Mouse (Mus musculus) MEL (cell line): ENCODE data around the gene Gm17509. TPM values are rescaled to one million over a fixed set of nuclear protein-coding genes. Genes with fewer than 3 reads are reported as not detected.

ENCODE experiments used
- DNase-seq: peaks from one replicate; pipeline ENCODE4 v3.0.0; 2011; ENCODE audit warnings: low read depth, low spot score
- H3K27ac ChIP-seq: 2 replicates; pipeline ENCODE4 v1.5.1; 2012; ENCODE audit warnings: low read depth, mild to moderate bottlenecking, control low read depth, low read length, moderate library complexity; ENCODE audit not compliant: control insufficient read depth
- H3K27me3 ChIP-seq, 2 experiments: fragments of 150-350 bp in 1 of 2; sonication (generic) in 1 of 2; 2 replicates each; pipeline ENCODE4 v1.6.1; 2012; ENCODE audit warnings: low read length in 2 of 2, mild to moderate bottlenecking in 2 of 2, improper control_type of control experiment in 1 of 2, moderate library complexity in 1 of 2; ENCODE audit not compliant: insufficient read depth in 2 of 2, control insufficient read depth in 1 of 2
- H3K36me3 ChIP-seq, 2 experiments: 2 replicates each; pipeline ENCODE4 v1.6.1; 2012 to 2014; ENCODE audit warnings: low read length in 2 of 2, improper control_type of control experiment in 1 of 2, inconsistent platforms in 1 of 2, mild to moderate bottlenecking in 1 of 2; ENCODE audit not compliant: insufficient read depth in 2 of 2, control insufficient read depth in 1 of 2
- H3K4me1 ChIP-seq, 2 experiments: fragments of 150-350 bp in 1 of 2; sonication (generic) in 1 of 2; 2 replicates each; pipeline ENCODE4 v1.6.1; 2012; ENCODE audit warnings: low read length in 2 of 2, improper control_type of control experiment in 1 of 2, mild to moderate bottlenecking in 1 of 2; ENCODE audit not compliant: insufficient read depth in 2 of 2, control insufficient read depth in 1 of 2
- H3K4me3 ChIP-seq, 2 experiments: fragments of 150-350 bp in 1 of 2; sonication (generic) in 1 of 2; 2 replicates each; pipeline ENCODE4 v1.5.1; 2012; ENCODE audit warnings: low read depth in 2 of 2, low read length in 2 of 2, mild to moderate bottlenecking in 2 of 2, moderate library complexity in 2 of 2, control low read depth in 1 of 2, improper control_type of control experiment in 1 of 2; ENCODE audit not compliant: control insufficient read depth in 1 of 2, insufficient read depth in 1 of 2
- H3K79me2 ChIP-seq: 2 replicates; pipeline ENCODE4 v1.6.1; 2012; ENCODE audit warnings: mild to moderate bottlenecking, low read length, moderate library complexity; ENCODE audit not compliant: control insufficient read depth, poor library complexity, insufficient read depth
- H3K9ac ChIP-seq: 2 replicates; pipeline ENCODE4 v1.6.1; 2012; ENCODE audit warnings: low read depth, mild to moderate bottlenecking, control low read depth, low read length, moderate library complexity; ENCODE audit not compliant: control insufficient read depth, poor library complexity, severe bottlenecking
- H3K9me3 ChIP-seq: fragments of 150-350 bp; sonication (generic); replicated peaks from 2 replicates; pipeline ENCODE4 v1.6.1; 2012; ENCODE audit warnings: mild to moderate bottlenecking, low read length, improper control_type of control experiment, moderate library complexity; ENCODE audit not compliant: insufficient read depth
- CHD1 ChIP-seq: IDR thresholded peaks from 2 replicates; pipeline ENCODE4 v1.6.1; 2012; ENCODE audit warnings: low read depth, mild to moderate bottlenecking, inconsistent platforms, low read length, improper control_type of control experiment
- CTCF ChIP-seq, 3 experiments: IDR thresholded peaks in 2 of 3; conservative IDR thresholded peaks in 1 of 3; 2 replicates each; pipeline ENCODE4 v1.5.1; 2011 to 2012; ENCODE audit warnings: low read length in 3 of 3, low read depth in 2 of 3, mild to moderate bottlenecking in 2 of 3, improper control_type of control experiment in 1 of 3, inconsistent platforms in 1 of 3, mixed read lengths in 1 of 3, moderate library complexity in 1 of 3; ENCODE audit not compliant: control insufficient read depth in 1 of 3, insufficient read depth in 1 of 3, poor library complexity in 1 of 3, severe bottlenecking in 1 of 3
- ELF1 ChIP-seq: IDR thresholded peaks from 2 replicates; pipeline ENCODE4 v1.6.1; 2014; ENCODE audit warnings: low read depth, mild to moderate bottlenecking, inconsistent platforms, low read length, improper control_type of control experiment, moderate library complexity
- EP300 ChIP-seq, 2 experiments: IDR thresholded peaks; 2 replicates each; pipeline ENCODE4 v1.6.1; 2011; ENCODE audit warnings: improper control_type of control experiment in 2 of 2, low read length in 2 of 2, low read depth in 1 of 2, mild to moderate bottlenecking in 1 of 2
- GABPA ChIP-seq: IDR thresholded peaks from 2 replicates; pipeline ENCODE4 v1.6.1; 2012; ENCODE audit warnings: low read depth, mild to moderate bottlenecking, inconsistent platforms, low read length, improper control_type of control experiment, moderate library complexity
- GATA1 ChIP-seq: IDR thresholded peaks from 2 replicates; pipeline ENCODE4 v1.6.1; 2011; ENCODE audit warnings: low read depth, low read length, improper control_type of control experiment
- JUND ChIP-seq: IDR thresholded peaks from 2 replicates; pipeline ENCODE4 v1.6.1; 2011; ENCODE audit warnings: low read depth, mild to moderate bottlenecking, improper control_type of control experiment, low read length
- KAT2A ChIP-seq: conservative IDR thresholded peaks from 2 replicates; pipeline ENCODE4 v1.6.1; 2012; ENCODE audit warnings: low read depth, low read length, improper control_type of control experiment, inconsistent platforms
- MAFK ChIP-seq: IDR thresholded peaks from 2 replicates; pipeline ENCODE4 v1.6.1; 2011; ENCODE audit warnings: low read depth, mild to moderate bottlenecking, low read length, improper control_type of control experiment, borderline replicate concordance
- MAX ChIP-seq: IDR thresholded peaks from 2 replicates; pipeline ENCODE4 v1.6.1; 2011; ENCODE audit warnings: low read length, improper control_type of control experiment
- MAZ ChIP-seq: IDR thresholded peaks from 2 replicates; pipeline ENCODE4 v1.6.1; 2012; ENCODE audit warnings: low read depth, mild to moderate bottlenecking, inconsistent platforms, low read length, improper control_type of control experiment
- MEF2A ChIP-seq: IDR thresholded peaks from 2 replicates; pipeline ENCODE4 v1.6.1; 2014; ENCODE audit warnings: low read depth, mild to moderate bottlenecking, inconsistent platforms, low read length, improper control_type of control experiment; ENCODE audit not compliant: poor library complexity, insufficient replicate concordance, severe bottlenecking; ENCODE audit errors: extremely low read depth
- MYC ChIP-seq: IDR thresholded peaks from 2 replicates; pipeline ENCODE4 v1.6.1; 2011; ENCODE audit warnings: low read depth, mild to moderate bottlenecking, low read length, improper control_type of control experiment, moderate library complexity
- NRF1 ChIP-seq: IDR thresholded peaks from 2 replicates; pipeline ENCODE4 v1.6.1; 2014; ENCODE audit warnings: low read depth, mild to moderate bottlenecking, inconsistent platforms, low read length, improper control_type of control experiment, moderate library complexity; ENCODE audit not compliant: poor library complexity, insufficient read depth, severe bottlenecking
- POLR2A ChIP-seq, 2 experiments: IDR thresholded peaks; 2 replicates each; pipeline ENCODE4 v1.6.1; 2011 to 2012; ENCODE audit warnings: low read length in 2 of 2, mild to moderate bottlenecking in 2 of 2, control low read depth in 1 of 2, improper control_type of control experiment in 1 of 2, low read depth in 1 of 2, moderate library complexity in 1 of 2; ENCODE audit not compliant: control insufficient read depth in 1 of 2, insufficient read depth in 1 of 2, poor library complexity in 1 of 2
- POLR2AphosphoS5 ChIP-seq: IDR thresholded peaks from 2 replicates; pipeline ENCODE4 v1.6.1; 2012; ENCODE audit warnings: low read depth, borderline replicate concordance, mild to moderate bottlenecking, inconsistent platforms, low read length, moderate library complexity, mixed read lengths
- RAD21 ChIP-seq: IDR thresholded peaks from 2 replicates; pipeline ENCODE4 v1.6.1; 2011; ENCODE audit warnings: mild to moderate bottlenecking, low read depth, low read length, improper control_type of control experiment
- RCOR1 ChIP-seq: IDR thresholded peaks from 2 replicates; pipeline ENCODE4 v1.6.1; 2012; ENCODE audit warnings: low read depth, mild to moderate bottlenecking, inconsistent platforms, low read length, improper control_type of control experiment
- SIN3A ChIP-seq: IDR thresholded peaks from 2 replicates; pipeline ENCODE4 v1.6.1; 2012; ENCODE audit warnings: low read length, improper control_type of control experiment, inconsistent platforms
- SMC3 ChIP-seq: IDR thresholded peaks from 2 replicates; pipeline ENCODE4 v1.6.1; 2011; ENCODE audit warnings: low read depth, low read length, improper control_type of control experiment
- TCF12 ChIP-seq: IDR thresholded peaks from 2 replicates; pipeline ENCODE4 v1.6.1; 2014; ENCODE audit warnings: low read depth, mild to moderate bottlenecking, inconsistent platforms, low read length, improper control_type of control experiment, moderate library complexity
- UBTF ChIP-seq: IDR thresholded peaks from 2 replicates; pipeline ENCODE4 v1.6.1; 2012; ENCODE audit warnings: low read depth, mild to moderate bottlenecking, inconsistent platforms, low read length, improper control_type of control experiment, moderate library complexity, borderline replicate concordance; ENCODE audit not compliant: insufficient read depth
- USF2 ChIP-seq, 2 experiments: IDR thresholded peaks; 2 replicates each; pipeline ENCODE4 v1.6.1; 2011 to 2012; ENCODE audit warnings: improper control_type of control experiment in 2 of 2, low read length in 2 of 2, borderline replicate concordance in 1 of 2, inconsistent platforms in 1 of 2, low read depth in 1 of 2, mild to moderate bottlenecking in 1 of 2; ENCODE audit not compliant: insufficient read depth in 1 of 2
- ZC3H11A ChIP-seq: IDR thresholded peaks from 2 replicates; pipeline ENCODE4 v1.6.1; 2012; ENCODE audit warnings: low read depth, mild to moderate bottlenecking, inconsistent platforms, low read length, improper control_type of control experiment
- ZMIZ1 ChIP-seq: IDR thresholded peaks from 2 replicates; pipeline ENCODE4 v1.6.1; 2012; ENCODE audit warnings: low read depth, mild to moderate bottlenecking, inconsistent platforms, low read length, improper control_type of control experiment, moderate library complexity
- ZNF384 ChIP-seq: IDR thresholded peaks from 2 replicates; pipeline ENCODE4 v1.6.1; 2012; ENCODE audit warnings: low read depth, mild to moderate bottlenecking, inconsistent platforms, low read length, improper control_type of control experiment
- polyA plus RNA-seq, 2 experiments: library from polyadenylated mRNA; stranded (reverse) in 1 of 2; unstranded in 1 of 2; fragments of >175 nt in 1 of 2; fragments of >200 nt in 1 of 2; gene quantifications; 2 replicates each; pipeline versions ENCODE4 v1.2.1 to v1.2.4; 2012; ENCODE audit warnings: low replicate concordance in 2 of 2, low read depth in 1 of 2; ENCODE audit not compliant: insufficient read length in 2 of 2, insufficient read depth in 1 of 2, missing spikeins in 1 of 2
- total RNA-seq: library from RNA; depleted of rRNA; stranded (reverse); fragments of 300-350 nt; gene quantifications from 2 replicates; pipeline ENCODE4 v1.2.3, GENCODE M21; 2012

The Gm17509 gene
- total and polyA plus RNA-seq, 3 experiments = not detected

- H3K4me1 ChIP-seq = no peaks in the 10 kb centered on the region
- no peaks in the 10 kb centered on the region for H3K9me3 ChIP-seq
- DNase-seq = no peak
- no peaks in the 10 kb centered on the region for H3K79me2 ChIP-seq
- H3K27me3 ChIP-seq = no peaks in the 10 kb centered on the region
- no peak for TF ChIP-seq MAZ
- no peak for TF ChIP-seq NRF1
- no peak for TF ChIP-seq CTCF (IDR thresholded peaks at IDR 0.05 in 2 of 3, conservative IDR thresholded peaks at IDR 0.05 in 1 of 3; ENCODE audit: control insufficient read depth in 1 of 3, insufficient read depth in 1 of 3, low read depth in 2 of 3, low read length in 3 of 3, poor library complexity in 1 of 3, severe bottlenecking in 1 of 3)
- no peak for TF ChIP-seq MYC
- no peak for TF ChIP-seq TCF12
- no peak for TF ChIP-seq USF2 (IDR thresholded peaks at IDR 0.05; ENCODE audit: borderline replicate concordance in 1 of 2, insufficient read depth in 1 of 2, low read depth in 1 of 2, low read length in 2 of 2)
- no peak for TF ChIP-seq MEF2A
- no peak for TF ChIP-seq ZC3H11A
- TF ChIP-seq KAT2A = no peak
- TF ChIP-seq SIN3A = no peak
- TF ChIP-seq ZMIZ1 = no peak
- TF ChIP-seq RCOR1 = no peak
- TF ChIP-seq RAD21 = no peak
- no peak for TF ChIP-seq JUND
- TF ChIP-seq MAX = no peak
- no peak for TF ChIP-seq POLR2A (IDR thresholded peaks at IDR 0.05; ENCODE audit: control insufficient read depth in 1 of 2, insufficient read depth in 1 of 2, low read depth in 1 of 2, low read length in 2 of 2, poor library complexity in 1 of 2)
- TF ChIP-seq CHD1 = no peak
- no peak overlapping the region for H3K4me3 ChIP-seq
- no peak overlapping the region for H3K27ac ChIP-seq
- H3K9ac ChIP-seq = no peak overlapping the region
- no peaks in the 10 kb centered on the region for H3K36me3 ChIP-seq
Observed at GRCm38 (mm10) chr13:117235530-117236212, 14.8 kb upstream of the Gm17509 start.

DNA sequence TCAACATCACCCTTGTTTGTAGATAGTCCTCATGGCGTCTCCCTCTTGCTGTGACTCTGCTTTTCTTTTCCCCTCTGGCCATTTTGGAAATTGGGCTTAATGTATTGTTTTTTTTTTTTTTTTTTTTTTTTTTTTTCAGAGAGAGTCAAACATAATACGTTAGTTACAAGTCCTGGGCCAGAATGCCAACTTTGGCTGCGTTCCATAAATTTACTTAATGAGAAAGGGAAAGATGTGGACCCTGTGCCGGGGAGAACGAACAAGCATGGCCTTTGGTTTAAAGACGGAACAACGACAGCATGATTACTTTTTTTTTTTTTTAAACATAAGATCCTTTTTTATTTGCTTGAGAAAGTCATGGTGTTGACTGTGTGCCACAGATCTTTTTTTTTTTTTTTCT is 13.6 kb upstream of the Gm17509 start:
- H3K36me3 ChIP-seq = no peaks in the 10 kb centered on the region
- DNase-seq = no peak
- no peak overlapping the region for H3K9ac ChIP-seq
- no peaks in the 10 kb centered on the region for H3K79me2 ChIP-seq
- no peaks in the 10 kb centered on the region for H3K27me3 ChIP-seq
- no peaks in the 10 kb centered on the region for H3K4me1 ChIP-seq
- TF ChIP-seq RAD21 = no peak
- no peak for TF ChIP-seq POLR2A (IDR thresholded peaks at IDR 0.05; ENCODE audit: control insufficient read depth in 1 of 2, insufficient read depth in 1 of 2, low read depth in 1 of 2, low read length in 2 of 2, poor library complexity in 1 of 2)
- no peak for TF ChIP-seq ZNF384
- TF ChIP-seq GABPA = no peak
- TF ChIP-seq USF2 (IDR thresholded peaks at IDR 0.05; ENCODE audit: borderline replicate concordance in 1 of 2, insufficient read depth in 1 of 2, low read depth in 1 of 2, low read length in 2 of 2) = no peak
- no peak for TF ChIP-seq MAFK
- no peak for TF ChIP-seq GATA1
- TF ChIP-seq SIN3A = no peak
- TF ChIP-seq POLR2AphosphoS5 = no peak
- TF ChIP-seq SMC3 = no peak
- TF ChIP-seq UBTF = no peak
- TF ChIP-seq CTCF (IDR thresholded peaks at IDR 0.05 in 2 of 3, conservative IDR thresholded peaks at IDR 0.05 in 1 of 3; ENCODE audit: control insufficient read depth in 1 of 3, insufficient read depth in 1 of 3, low read depth in 2 of 3, low read length in 3 of 3, poor library complexity in 1 of 3, severe bottlenecking in 1 of 3) = no peak
- TF ChIP-seq NRF1 = no peak
- no peak for TF ChIP-seq CHD1
- TF ChIP-seq JUND = no peak
- TF ChIP-seq ELF1 = no peak
- no peak for TF ChIP-seq EP300 (IDR thresholded peaks at IDR 0.05; ENCODE audit: low read depth in 1 of 2, low read length in 2 of 2)
- no peak overlapping the region for H3K4me3 ChIP-seq
- no peaks in the 10 kb centered on the region for H3K9me3 ChIP-seq
- no peak overlapping the region for H3K27ac ChIP-seq
